Mouse (Mus musculus) stomach, adult 2 months (tissue): ENCODE measurements around the gene Apba2. TPM values are rescaled to one million over a fixed set of nuclear protein-coding genes. Genes with fewer than 3 reads are reported as not detected.

ENCODE experiments used
- polyA plus RNA-seq: library from polyadenylated mRNA; depleted of rRNA; stranded (reverse); fragments of >200 nt; gene quantifications from 2 replicates; pipeline ENCODE4 v1.2.3, GENCODE M21; 2012; rRNA removed

Gene Apba2
- polyA plus RNA-seq, result 0.87 and 1.2 TPM in 2 replicates

DNA sequence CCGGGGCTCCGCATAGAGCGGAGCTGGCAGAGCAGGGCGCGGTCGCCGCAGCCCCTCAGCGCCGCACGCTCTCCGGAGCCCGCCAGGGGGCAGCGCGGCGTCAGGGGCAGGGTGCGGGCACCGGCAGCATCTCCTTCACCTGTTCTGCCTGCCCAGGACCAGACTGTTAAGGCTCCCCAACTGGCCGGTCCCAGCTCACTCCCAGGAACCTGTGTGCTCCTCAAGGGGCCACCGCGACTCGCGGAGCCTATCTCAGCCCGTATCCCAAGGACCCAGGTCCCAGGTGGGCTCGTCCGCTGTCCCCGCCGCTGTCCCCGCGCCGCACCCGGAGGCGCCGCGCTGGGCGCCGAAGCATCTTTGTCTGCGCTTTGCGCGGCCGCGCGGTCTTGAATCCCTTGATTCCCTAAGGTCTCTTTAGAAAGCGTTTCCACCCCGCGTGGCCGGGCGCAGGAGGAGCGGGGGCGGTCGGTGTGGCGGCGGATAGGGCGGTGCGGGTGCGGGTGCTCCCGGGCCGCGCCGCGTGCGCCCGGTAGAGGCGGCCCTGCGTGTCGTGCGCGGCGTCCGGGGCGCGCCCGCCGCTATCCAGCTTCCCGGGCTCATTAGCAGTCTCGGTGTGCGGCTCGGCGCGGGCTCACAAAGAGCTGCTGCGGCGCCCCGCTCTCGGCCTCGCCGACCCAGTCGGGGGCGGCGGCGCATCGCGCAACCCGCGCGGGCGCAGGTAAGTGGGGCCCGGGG, at the start of gene Apba2:
Gene Apba2 (plus strand): TSS at position 171 of the 735 bp plus-strand sequence.

Other genes with a start within 250 kb of the Apba2 start
- gene Mtmr10, start 214.1 kb upstream of the Apba2 start, polyA plus RNA-seq, result 1.0 and 1.8 TPM in 2 replicates
- 0.59 and 0.76 TPM in 2 replicates for gene Fan1, start 127.6 kb upstream of the Apba2 start, polyA plus RNA-seq
- gene Mphosph10, start 109.4 kb upstream of the Apba2 start, polyA plus RNA-seq, result 0.16 TPM in 1 of 2 replicates, not detected in the other
- 5.9 and 6.0 TPM in 2 replicates for gene Mcee, start 109.1 kb upstream of the Apba2 start, polyA plus RNA-seq